Mouse (Mus musculus) adrenal gland, adult 2 months (tissue): ENCODE measurements around the gene Rnf126. TPM values are rescaled to one million over a fixed set of nuclear protein-coding genes. Genes with fewer than 3 reads are reported as not detected.

Experiments
- DNase-seq: peaks from one replicate; pipeline ENCODE4 v3.0.0; 2021
- long read RNA-seq: library from polyadenylated mRNA; stranded (forward); transcript quantifications from one replicate; pipeline ENCODE4 v2.0.0, GENCODE M21; 2021
- polyA plus RNA-seq: library from polyadenylated mRNA; depleted of rRNA; stranded (reverse); fragments of >200 nt; gene quantifications from 2 replicates; pipeline ENCODE4 v1.2.3, GENCODE M21; 2012; rRNA removed
- total RNA-seq, 2 experiments: library from RNA; stranded (reverse); gene quantifications; 2 replicates each; pipeline ENCODE4 v1.2.3; 2021

Gene Rnf126
- total RNA-seq (10 to 100 TPM; 51.6 to 51.8 TPM), polyA plus RNA-seq (222 and 226 TPM in 2 replicates)
- long read RNA-seq, transcript Rnf126-201 (9 exons, 1,639 nt): major isoform, 45 of 59 reads
- long read RNA-seq, partial matches to known transcripts: 2 of 59 reads
- long read RNA-seq, other reads (novel, unspliced or antisense): 12 of 59 reads

- peak; percentile 100 for DNase-seq
Observed at GRCm38 (mm10) chr10:79766508-79767325, at the start of gene Rnf126. Gene Rnf126 (minus strand): TSS chr10:79766952.

GRCm38 (mm10) chr10:79815671-79816494, 49.1 kb upstream of the Rnf126 start:
- no peak for DNase-seq

- DNase-seq: no peak
Observed at GRCm38 (mm10) chr10:79814271-79814842, 47.6 kb upstream of the Rnf126 start.

- peak; percentile 88 for DNase-seq
Observed at GRCm38 (mm10) chr10:79811736-79812637, 45.2 kb upstream of the Rnf126 start.

DNA sequence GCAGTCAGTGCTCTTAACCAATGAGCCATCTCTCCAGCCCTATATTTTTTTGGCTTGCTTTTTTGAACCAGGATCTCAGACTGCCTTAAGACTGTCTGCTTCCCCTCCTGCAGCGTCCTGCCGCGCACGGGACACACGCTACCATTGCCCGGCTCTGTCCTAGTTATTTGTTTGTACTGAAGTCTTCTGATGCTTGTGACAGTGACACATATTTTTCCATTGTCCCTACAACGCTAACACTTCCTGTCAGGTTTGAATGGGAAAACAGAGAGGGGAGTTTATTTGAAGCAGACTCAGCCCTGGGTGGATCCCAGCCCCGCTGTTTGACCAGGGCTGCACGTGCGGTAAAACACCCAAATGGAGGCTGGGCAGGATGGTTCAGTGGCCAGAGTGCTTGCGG, 42.0 kb upstream of the Rnf126 start:
- DNase-seq: no peak

DNA sequence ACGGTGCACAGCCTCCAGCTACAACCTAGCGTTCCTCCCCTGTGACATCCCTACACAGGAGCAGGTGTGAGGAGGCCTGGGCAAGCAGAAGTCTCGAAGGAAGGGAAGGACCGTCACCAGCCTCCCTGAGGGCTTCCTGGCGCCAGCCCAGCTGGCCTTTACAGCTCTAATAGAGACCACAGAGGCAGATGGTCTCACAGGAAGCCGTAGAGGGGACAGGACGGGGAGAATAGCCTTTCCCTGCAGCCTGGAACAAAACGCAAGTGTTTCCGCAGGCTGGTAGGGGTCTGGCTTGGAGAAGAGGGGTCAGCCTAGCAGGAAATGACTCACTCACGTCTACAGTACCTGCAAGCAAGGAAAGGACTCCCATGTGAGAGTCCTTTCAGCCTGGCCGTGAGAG, 41.1 kb upstream of the Rnf126 start:
- peak; percentile 56 for DNase-seq

GRCm38 (mm10) chr10:79806972-79807371, 40.2 kb upstream of the Rnf126 start:
- no peak for DNase-seq

DNA sequence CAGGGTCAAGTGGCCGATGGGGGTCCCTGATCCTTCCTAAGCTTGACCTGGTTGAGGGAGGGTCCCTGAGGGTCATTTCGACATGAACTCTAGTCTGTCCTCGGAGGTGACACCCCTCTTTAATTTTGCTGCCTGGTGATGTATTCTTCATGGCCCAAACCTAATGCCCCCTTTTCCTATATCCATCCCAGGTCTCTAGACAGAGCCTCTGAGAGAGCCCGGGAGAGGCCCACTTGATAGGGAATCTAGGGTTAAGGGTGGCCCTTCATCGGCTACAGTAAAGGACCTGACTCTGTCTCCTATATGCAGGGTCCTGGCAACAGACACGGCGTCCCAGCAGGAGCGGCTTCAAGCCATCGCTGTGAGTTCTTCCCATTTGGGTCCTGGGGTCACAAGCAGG, 39.6 kb upstream of the Rnf126 start:
- DNase-seq: no peak

DNA sequence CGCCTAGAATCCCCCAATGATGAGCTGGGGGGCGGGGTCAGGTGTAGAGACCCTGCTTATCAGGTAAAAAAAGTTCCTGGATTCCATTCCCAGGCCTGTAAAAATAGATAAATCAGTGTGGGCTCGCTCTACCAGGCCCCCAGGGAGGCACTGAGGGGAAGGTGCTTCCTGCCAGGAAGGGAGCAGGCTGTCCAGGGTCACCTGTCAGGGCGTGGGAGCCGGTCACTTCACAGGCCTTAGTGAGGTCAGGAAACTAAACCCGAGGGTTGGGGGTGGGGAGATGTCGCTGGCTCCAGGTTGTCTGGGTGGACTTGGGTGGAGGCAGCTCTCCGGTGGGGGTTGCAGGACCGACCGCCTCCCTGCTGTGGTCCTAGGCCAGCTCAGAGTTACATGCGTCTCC, 38.9 kb upstream of the Rnf126 start:
- peak; percentile 76 for DNase-seq

- peak; percentile 51 for DNase-seq
Observed at GRCm38 (mm10) chr10:79803716-79804323, 37.1 kb upstream of the Rnf126 start.

DNA sequence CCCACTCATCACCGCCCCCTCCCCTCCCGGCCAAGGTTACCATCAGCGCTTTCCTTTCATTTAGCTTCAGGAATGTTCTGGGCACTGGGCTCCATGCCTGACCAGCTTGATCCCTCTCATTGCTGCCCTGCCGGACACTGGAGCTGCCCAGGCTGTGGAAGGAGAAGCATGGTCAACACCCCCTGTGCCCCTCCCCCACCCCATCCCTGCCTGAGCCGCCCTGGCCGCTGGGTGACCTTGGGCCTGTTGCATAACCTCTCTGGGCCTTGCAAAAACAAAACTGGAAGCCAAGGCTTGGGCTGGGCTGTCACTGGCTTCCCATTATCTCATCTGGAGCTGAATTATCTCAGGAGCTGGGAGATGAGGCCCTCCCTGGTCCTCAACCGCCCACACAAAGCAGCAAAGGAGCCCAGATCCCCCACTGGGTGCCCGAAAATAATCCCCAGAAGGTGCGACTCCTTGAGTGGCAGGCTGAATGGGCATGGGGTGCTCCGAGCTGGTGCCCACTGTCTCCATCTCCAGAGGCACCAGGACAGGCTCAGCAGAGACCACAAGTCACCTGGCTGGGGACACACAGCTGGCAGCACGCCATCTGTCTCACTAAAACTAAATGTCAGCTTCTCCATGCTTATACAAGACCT, 35.7 kb upstream of the Rnf126 start:
- peak; percentile 94 for DNase-seq

DNA sequence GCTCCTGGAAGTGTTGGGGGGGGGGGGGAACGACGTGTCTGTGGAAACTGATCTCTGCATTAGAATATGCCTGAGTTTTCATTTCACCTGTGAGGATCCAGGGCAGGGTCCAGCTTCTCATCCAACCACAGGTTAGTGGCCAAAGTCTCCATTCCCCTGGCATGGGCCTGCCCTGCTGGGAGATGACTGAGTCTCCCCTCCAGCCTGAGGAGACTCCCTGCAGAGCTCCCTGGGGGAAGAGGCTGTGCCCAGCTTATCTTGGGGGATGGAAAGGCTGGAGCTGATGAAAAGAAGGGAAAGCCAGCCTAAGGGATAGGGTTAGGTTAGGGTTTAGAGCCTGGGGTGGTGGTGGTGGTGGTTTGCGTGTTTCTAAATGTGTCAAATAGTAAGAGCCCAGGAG, 35.1 kb upstream of the Rnf126 start:
- DNase-seq: peak; percentile 65

- no peak for DNase-seq
Observed at GRCm38 (mm10) chr10:79800508-79800907, 33.8 kb upstream of the Rnf126 start.

DNA sequence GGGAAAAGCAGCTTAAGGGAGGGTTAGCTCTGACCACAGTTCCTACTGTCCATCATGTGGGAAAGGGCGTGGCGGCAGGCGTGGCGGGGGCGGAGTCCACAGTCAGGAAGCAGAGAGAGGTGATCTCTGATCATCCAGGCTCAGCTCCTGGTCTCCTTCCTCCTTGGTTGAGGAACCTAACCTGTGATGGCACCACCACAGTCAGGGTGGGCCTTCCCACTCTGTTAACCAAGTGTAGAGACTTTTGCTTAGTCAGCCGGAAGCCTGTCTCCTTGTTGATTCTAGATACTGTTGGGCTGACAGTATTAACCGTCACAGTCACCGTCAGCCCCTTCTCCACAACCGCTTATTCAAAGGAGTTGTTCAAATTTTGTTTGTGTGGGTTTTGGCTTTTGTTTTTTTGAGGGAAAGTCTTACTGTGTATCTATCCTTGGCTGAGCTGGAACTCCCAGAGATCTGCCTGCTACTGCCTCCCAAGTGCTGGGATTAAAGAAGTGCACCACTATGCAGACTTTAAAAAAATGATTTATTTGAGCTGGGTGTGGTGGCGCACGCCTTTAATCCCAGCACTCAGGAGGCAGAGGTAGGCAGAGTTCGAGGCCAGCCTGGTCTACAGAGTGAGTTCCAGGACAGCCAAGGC, 31.7 kb upstream of the Rnf126 start:
- no peak for DNase-seq

DNA sequence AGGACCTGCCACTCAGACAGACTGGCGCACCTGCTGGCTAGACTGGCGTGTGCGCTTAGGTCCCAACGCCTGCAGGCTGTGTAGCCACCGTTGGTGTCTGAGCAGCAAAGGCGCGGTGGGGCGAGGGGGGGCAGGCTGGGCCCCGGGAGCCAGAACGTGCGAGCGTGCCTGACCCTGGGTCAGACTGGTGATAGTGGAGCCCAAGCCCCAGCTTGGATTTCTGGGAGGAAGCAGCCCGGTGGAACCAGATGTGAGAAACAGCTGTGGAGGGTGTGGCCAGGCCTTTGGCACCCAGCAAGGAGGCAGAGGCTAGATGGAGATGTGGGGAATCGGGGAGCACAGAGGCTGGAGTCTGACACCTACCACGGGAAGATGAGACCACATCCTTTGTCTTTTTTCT, 30.6 kb upstream of the Rnf126 start:
- DNase-seq: no peak

GRCm38 (mm10) chr10:79795905-79796304, 29.2 kb upstream of the Rnf126 start:
- DNase-seq: no peak

DNA sequence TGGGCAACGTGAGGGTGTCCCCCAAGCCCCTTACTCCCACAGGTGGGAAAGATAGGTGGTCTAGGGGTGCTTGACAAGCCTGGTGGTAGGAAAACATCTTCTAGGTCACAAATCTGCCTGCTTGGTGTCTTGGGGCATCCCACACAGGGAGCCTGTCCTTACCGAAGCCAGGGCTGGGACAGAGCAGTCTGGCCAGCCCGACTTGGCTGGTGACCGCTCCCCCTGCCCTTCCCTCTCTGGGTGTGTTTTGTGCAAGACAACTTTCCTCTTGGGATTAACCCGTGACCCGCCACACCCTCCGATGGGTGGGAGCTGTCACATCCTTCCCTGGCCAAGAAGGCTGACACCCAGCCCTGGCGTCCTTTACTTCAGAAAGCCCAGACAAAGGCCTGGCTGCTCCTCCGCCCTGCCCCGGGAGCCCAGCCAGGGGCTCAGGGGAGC, 27.8 kb upstream of the Rnf126 start:
- DNase-seq: peak; percentile 86

GRCm38 (mm10) chr10:79793738-79794490, 27.2 kb upstream of the Rnf126 start:
- no peak for DNase-seq
